ENCODE assay signal across 13 mouse cellular contexts in the genomic region with DNA sequence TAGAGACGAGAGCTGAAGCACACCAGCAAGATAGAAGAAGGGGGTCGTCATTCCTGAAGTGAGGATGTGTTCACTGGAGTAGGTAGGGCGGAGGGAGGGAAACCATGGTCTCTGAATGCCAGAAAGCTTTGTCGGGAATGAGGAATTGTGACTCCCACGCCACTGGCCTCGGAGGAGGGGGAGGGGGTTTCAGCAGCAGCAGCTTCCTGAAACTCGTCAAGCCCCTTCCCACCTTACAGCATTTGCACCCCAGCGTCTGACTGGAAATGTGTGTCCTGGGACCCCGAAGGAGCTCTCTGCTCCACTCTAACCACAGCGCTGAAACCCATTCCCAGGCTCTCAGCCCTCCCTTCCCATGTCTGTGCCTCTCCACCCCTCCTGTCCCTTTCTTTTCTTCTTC.
"Had no signal": no experiment of that assay in that cellular context is flagged by ENCODE, and none has a peak within 500 bp of the region (broad histone marks: within the 10 kb centered on the region; RNA-seq: fewer than 3 reads in every experiment).

No protein-coding gene starts in this region.

- H3K36me3 ChIP-seq: limb, embryonic 13.5 days; neural tube, embryonic 12.5 days had no signal

- H3K9ac ChIP-seq: limb, embryonic 13.5 days; liver, embryonic 14.5 days; neural tube, embryonic 12.5 days had no signal

- ATAC-seq: intestine, embryonic 16.5 days had no signal

- H3K9me3 ChIP-seq: limb, embryonic 13.5 days; neural tube, embryonic 12.5 days had no signal

- H3K4me3 ChIP-seq: limb, embryonic 13.5 days; myocyte; neural tube, embryonic 12.5 days had no signal

- H3K27ac ChIP-seq: limb, embryonic 13.5 days; liver, embryonic 14.5 days; neural tube, embryonic 12.5 days had no signal

- H3K4me2 ChIP-seq: limb, embryonic 13.5 days; neural tube, embryonic 12.5 days had no signal

- DNase-seq: kidney, adult 8-10 months; kidney, postnatal 14 days; left cerebral cortex, postnatal 4 days; lung, adult 18-20 months; lung, postnatal 4 days; right cerebral cortex, adult 18-20 months; right cerebral cortex, postnatal 25 days; thymus, postnatal 36 days had no signal
